Mouse (Mus musculus) kidney, adult 2 months (tissue): ENCODE data around the gene Ap2m1.

Experiments used
- CTCF ChIP-seq: fragments of 200-500 bp; conservative IDR thresholded peaks from 2 replicates; pipeline ENCODE4 v1.5.1; 2011; ENCODE audit warnings: low read depth, mild to moderate bottlenecking, control low read depth, low read length, moderate library complexity, mixed read lengths; ENCODE audit not compliant: insufficient read depth, insufficient read length
- POLR2A ChIP-seq: fragments of 200-500 bp; IDR thresholded peaks from one replicate; pipeline ENCODE4 v1.6.1; 2011; ENCODE audit warnings: low read depth, low read length, control low read depth

GRCm38 (mm10) chr16:20590680-20591038 lies 55.4 kb downstream of the Ap2m1 start:
- TF ChIP-seq POLR2A (no peak), CTCF (no peak)
